Mouse (Mus musculus) testis, postnatal 10 days (tissue): ENCODE measurements around the gene Dthd1.

Experiments used
- DNase-seq: peaks from one replicate; pipeline ENCODE4 v3.0.0; 2021; ENCODE audit warnings: low spot score

The Dthd1 gene

GRCm38 (mm10) chr5:62813402-62814071 is at the start of gene Dthd1:
Gene Dthd1 (plus strand): TSS chr5:62813823.
- no peak for DNase-seq

GRCm38 (mm10) chr5:62764161-62764560 is 49.5 kb upstream of the Dthd1 start:
- no peak for DNase-seq

- no peak for DNase-seq
Measured at GRCm38 (mm10) chr5:62765459-62765783, 48.2 kb upstream of the Dthd1 start.

GRCm38 (mm10) chr5:62765784-62766701 is 47.6 kb upstream of the Dthd1 start, which contains the start of gene Arap2:
Gene Arap2 (minus strand): TSS chr5:62766159.
- DNase-seq, result peak; percentile 79

GRCm38 (mm10) chr5:62771775-62772599 is 41.6 kb upstream of the Dthd1 start:
- DNase-seq, result no peak

GRCm38 (mm10) chr5:62777804-62778203 is 35.8 kb upstream of the Dthd1 start:
- no peak for DNase-seq

- no peak for DNase-seq
Measured at GRCm38 (mm10) chr5:62778682-62779081, 34.9 kb upstream of the Dthd1 start.

GRCm38 (mm10) chr5:62786809-62787208 is 26.8 kb upstream of the Dthd1 start:
- DNase-seq, result no peak

GRCm38 (mm10) chr5:62790921-62791564 is 22.6 kb upstream of the Dthd1 start:
- no peak for DNase-seq

- DNase-seq, result no peak
Measured at GRCm38 (mm10) chr5:62792776-62793175, 20.8 kb upstream of the Dthd1 start.

- DNase-seq, result no peak
Measured at GRCm38 (mm10) chr5:62814072-62814414, 420 bp downstream of the Dthd1 start.

GRCm38 (mm10) chr5:62815741-62816140 is 2.1 kb downstream of the Dthd1 start:
- DNase-seq, result no peak

- no peak for DNase-seq
Measured at GRCm38 (mm10) chr5:62819567-62819966, 5.9 kb downstream of the Dthd1 start.

GRCm38 (mm10) chr5:62820363-62821271 is 7.0 kb downstream of the Dthd1 start:
- DNase-seq, result no peak

- no peak for DNase-seq
Measured at GRCm38 (mm10) chr5:62842955-62843730, 29.5 kb downstream of the Dthd1 start.

GRCm38 (mm10) chr5:62846571-62847131 is 33.0 kb downstream of the Dthd1 start:
- DNase-seq, result no peak

GRCm38 (mm10) chr5:62851337-62851736 is 37.7 kb downstream of the Dthd1 start:
- DNase-seq, result no peak

- no peak for DNase-seq
Measured at GRCm38 (mm10) chr5:62854361-62854844, 40.8 kb downstream of the Dthd1 start.

- DNase-seq, result no peak
Measured at GRCm38 (mm10) chr5:62857502-62857901, 43.9 kb downstream of the Dthd1 start.

- DNase-seq, result no peak
Measured at GRCm38 (mm10) chr5:62858282-62858681, 44.7 kb downstream of the Dthd1 start.
